Mouse (Mus musculus) layer of hippocampus, adult 18-20 months (tissue): ENCODE results near the gene Nbea. TPM values are rescaled to one million over a fixed set of nuclear protein-coding genes. Genes with fewer than 3 reads are reported as not detected.
"Not testable (repeated sequence)": the region's sequence is repeated elsewhere in the genome, so short reads cannot be mapped to it uniquely, and the experiment has no call there.

Experiments used
- DNase-seq, 2 experiments: peaks; one replicate each; pipeline ENCODE4 v3.0.0; 2022; ENCODE audit warnings: low spot score in 2 of 2
- total RNA-seq, 2 experiments: library from RNA; stranded (reverse); gene quantifications; 2 replicates each; pipeline ENCODE4 v1.2.3; 2021

Gene Nbea
- total RNA-seq, 2 experiments from 2014 or later = 193 to 205 TPM

DNA sequence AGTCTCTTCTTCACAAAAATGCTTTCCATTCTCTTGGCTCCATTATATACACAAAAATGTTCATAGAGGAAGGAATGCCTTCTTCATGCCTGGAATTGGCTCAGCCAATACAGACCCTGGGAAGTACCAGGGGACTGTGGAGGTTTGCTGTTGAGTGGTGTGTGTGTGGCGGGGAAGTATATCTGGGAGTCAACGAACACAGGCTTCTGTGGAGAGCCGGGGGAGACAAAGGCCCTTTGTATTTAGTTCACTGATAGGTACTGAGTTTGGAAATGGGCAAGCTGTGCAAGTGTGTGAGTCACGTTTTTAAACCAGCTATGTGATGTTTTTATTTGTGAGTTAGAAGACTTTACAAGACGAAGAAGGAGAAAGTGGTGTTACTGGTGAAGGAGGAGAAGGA is 517.6 kb downstream of the Nbea start:
- no peak for DNase-seq

DNA sequence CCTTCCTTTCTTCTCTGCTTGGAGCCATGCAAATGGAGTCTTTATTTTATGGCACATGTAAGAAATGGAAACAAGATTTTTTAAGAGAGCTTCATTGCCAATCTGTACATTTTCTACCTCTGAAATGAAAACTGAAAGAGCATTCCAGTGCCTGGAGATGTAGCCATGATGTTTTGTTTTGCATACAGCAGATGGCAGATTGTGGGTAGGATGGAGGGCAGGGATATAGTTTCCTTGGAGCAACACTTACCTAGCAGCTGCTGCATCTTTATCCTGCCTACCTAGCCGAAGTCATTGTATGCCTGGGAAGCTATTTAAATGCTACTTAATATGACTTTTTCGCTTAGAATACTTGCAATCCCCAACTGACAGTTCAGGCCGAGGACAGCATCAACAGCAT is 518.8 kb downstream of the Nbea start:
- DNase-seq = no peak

DNA sequence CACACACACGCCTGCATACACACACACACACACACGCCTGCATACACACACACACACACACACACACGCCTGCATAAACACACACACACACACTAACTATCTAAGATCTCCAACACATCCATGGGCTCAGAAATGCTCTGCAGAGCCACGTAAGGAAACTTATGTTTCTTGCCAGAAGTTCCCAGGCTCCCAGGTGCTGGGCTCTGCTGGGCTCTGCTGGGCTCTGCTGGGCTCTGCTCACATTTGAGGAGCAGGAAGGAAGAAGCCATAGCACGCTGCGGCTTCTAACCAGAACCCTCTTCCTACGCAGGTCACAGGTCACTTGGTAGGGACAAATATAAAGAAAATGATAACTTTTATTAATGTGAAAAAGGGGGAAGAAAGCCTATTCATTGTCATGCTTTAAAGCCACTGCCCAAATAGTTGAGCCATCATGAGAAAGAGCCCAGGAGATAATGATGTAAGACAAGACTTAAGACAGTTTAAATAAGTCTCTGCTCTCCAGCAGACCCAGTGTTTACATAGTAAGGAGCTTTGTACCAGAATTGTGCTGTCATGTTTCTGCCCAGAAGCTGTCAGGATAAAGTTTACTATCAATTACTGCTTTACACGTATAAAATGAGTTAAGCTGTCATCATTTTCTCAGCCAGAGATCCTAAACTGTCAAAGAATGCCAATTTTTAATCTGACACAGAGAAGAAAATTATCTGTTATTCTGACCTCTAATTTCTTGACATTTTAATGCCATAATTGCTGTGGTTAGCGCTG is 521.6 kb downstream of the Nbea start:
- DNase-seq = no peak

DNA sequence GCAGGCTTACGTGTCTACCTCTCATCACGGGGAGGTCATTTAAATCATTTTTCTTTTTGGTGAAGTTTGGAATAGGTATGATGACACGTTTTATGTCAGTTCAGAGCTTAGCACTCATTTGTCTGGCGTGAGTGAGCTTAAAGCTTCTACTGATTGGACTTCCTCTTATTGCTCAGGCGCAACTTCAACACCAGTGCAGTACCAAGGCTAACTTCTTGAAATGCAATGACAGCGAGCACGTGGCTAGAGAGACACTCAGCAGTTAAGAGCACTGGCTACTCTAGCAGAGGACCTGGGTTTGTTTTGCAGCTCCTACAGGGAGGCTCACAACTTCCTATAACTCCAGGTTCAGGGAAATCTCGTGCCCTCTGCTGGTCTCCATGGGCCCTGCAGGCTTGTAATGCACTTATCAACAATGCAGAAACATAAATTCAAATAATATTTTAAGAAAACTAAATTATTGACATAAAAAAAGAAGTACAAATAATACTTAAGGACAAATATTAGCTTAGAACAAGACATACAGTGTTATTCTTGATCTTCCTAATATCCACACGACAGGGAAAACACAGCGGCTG is 523.2 kb downstream of the Nbea start:
- DNase-seq = no peak

- DNase-seq = no peak
Observed at GRCm38 (mm10) chr3:55659558-55660215, 523.8 kb downstream of the Nbea start.

DNA sequence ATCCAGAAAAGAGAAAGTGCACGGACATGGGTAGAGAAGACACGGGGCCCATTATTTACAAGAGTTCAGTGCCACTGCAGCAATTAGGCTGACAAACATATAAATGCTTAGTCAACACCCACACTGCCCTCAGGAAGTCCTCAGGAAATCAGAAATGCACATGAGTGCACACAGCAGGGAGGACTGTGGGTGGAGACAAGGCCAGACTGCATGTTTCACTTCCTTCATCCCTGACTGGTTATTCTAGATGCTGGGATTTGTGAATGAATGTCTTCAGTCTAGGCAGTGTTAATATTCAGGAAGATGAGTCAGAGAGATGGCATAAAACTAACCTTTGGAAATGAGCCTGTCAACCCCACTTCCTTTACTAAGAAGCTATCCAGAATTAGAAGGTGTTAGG is 531.2 kb downstream of the Nbea start:
- no peak for DNase-seq

- DNase-seq = no peak
Observed at GRCm38 (mm10) chr3:55651877-55652276, 531.6 kb downstream of the Nbea start.

- no peak for DNase-seq
Observed at GRCm38 (mm10) chr3:55649541-55649940, 534.0 kb downstream of the Nbea start.

- peak in 1 of 2 experiments; percentile 43 for DNase-seq
Observed at GRCm38 (mm10) chr3:55648299-55648698, 535.2 kb downstream of the Nbea start.

GRCm38 (mm10) chr3:55647176-55647575 is 536.3 kb downstream of the Nbea start:
- no peak for DNase-seq

- DNase-seq = no peak
Observed at GRCm38 (mm10) chr3:55646437-55646836, 537.1 kb downstream of the Nbea start.

- peak in 1 of 2 experiments; percentile 45 for DNase-seq
Observed at GRCm38 (mm10) chr3:55644035-55644618, 539.4 kb downstream of the Nbea start.

GRCm38 (mm10) chr3:55637660-55638059 is 545.8 kb downstream of the Nbea start:
- DNase-seq = no peak

- no peak for DNase-seq
Observed at GRCm38 (mm10) chr3:55635542-55636172, 547.8 kb downstream of the Nbea start.

GRCm38 (mm10) chr3:55627054-55627453 is 556.4 kb downstream of the Nbea start:
- DNase-seq = no peak

- not testable (repeated sequence) for DNase-seq
Observed at GRCm38 (mm10) chr3:55621958-55622357, 561.5 kb downstream of the Nbea start.

- no peak for DNase-seq
Observed at GRCm38 (mm10) chr3:55618396-55618795, 565.1 kb downstream of the Nbea start.

- no peak for DNase-seq
Observed at GRCm38 (mm10) chr3:55612459-55613115, 570.9 kb downstream of the Nbea start.

DNA sequence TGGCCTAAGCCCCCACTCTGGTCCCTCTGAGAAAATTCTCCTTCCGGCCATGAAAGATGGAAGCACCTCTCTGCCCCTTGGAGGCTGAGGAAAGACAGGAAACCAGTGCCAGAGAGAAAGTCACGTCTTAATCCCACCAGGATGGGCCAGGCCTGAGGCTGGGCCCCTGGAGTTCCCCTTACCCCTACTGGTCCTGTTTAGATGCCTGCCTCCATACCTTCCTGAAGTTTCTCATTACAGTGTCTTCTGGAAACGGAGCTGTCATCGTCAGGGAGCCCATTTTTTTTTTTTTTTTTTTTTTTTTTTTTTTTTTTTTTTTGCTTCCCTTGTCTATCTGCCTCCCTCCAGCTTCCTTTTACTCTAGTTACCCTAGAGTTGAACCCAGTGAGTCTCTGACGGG is 571.5 kb downstream of the Nbea start:
- DNase-seq = no peak

DNA sequence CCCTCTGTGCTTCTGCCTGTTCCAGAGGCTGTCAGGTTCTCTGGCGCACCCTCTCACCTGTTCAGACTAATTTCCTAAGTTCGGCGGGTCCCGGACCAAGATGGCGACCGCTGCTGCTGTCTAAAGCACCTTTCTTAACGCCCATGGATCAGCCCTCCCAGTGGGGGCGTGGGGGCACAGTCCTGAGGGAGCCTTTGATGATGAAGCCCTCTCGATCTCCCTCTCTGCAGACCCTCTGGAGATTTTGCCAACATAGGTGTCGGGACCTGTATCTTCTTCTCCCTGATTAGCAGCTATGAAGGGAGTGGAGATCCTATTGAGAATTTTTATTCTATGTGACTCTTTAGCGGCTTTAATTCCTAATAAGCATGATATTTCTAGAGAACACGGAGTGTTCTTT is 573.3 kb downstream of the Nbea start:
- no peak for DNase-seq

GRCm38 (mm10) chr3:55600286-55600685 is 583.2 kb downstream of the Nbea start:
- peak in 1 of 2 experiments; percentile 53 for DNase-seq
